Mouse (Mus musculus): ENCODE measurements around the gene E130308A19Rik. TPM values are rescaled to one million over a fixed set of nuclear protein-coding genes. Genes with fewer than 3 reads are reported as not detected.

Gene E130308A19Rik
- 29.6 and 33.1 TPM in 2 replicates for polyA plus RNA-seq (2015; fragmentation: Nextera tagmentation; extraction: Ambion mirVana)

GRCm38 (mm10) chr4:59625998-59626910, at the start of gene E130308A19Rik:
Gene E130308A19Rik (plus strand): TSS chr4:59626211.

GRCm38 (mm10) chr4:59581314-59582185, 44.5 kb upstream of the E130308A19Rik start, which contains the start of gene Hsdl2:
Gene Hsdl2 (plus strand): TSS chr4:59581563.

GRCm38 (mm10) chr4:59801489-59801888, 175.5 kb downstream of the E130308A19Rik start, which contains the start of gene Inip:
Gene Inip (minus strand): TSS chr4:59801589.

GRCm38 (mm10) chr4:59805181-59805967, 179.4 kb downstream of the E130308A19Rik start, which contains the start of gene Snx30:
Gene Snx30 (plus strand): TSS chr4:59805840.

Other genes starting within 250 kb of the E130308A19Rik start
- 2.9 and 3.7 TPM in 2 replicates for gene Susd1, start 187.6 kb upstream of the E130308A19Rik start, polyA plus RNA-seq (2015; fragmentation: Nextera tagmentation; extraction: Ambion mirVana)
- 12.3 and 12.5 TPM in 2 replicates for gene Ptbp3, start 76.8 kb upstream of the E130308A19Rik start, polyA plus RNA-seq (2015; fragmentation: Nextera tagmentation; extraction: Ambion mirVana)
- 54.4 and 56.3 TPM in 2 replicates for gene Hsdl2, start 44.6 kb upstream of the E130308A19Rik start, polyA plus RNA-seq (2015; fragmentation: Nextera tagmentation; extraction: Ambion mirVana)
- 35.2 and 35.6 TPM in 2 replicates for gene Inip, start 175.4 kb downstream of the E130308A19Rik start, polyA plus RNA-seq (2015; fragmentation: Nextera tagmentation; extraction: Ambion mirVana)
- 22.1 and 23.0 TPM in 2 replicates for gene Snx30, start 179.6 kb downstream of the E130308A19Rik start, polyA plus RNA-seq (2015; fragmentation: Nextera tagmentation; extraction: Ambion mirVana)

All from neural tube, postnatal 0 days (tissue).